Mouse (Mus musculus) heart, embryonic 16.5 days (tissue): Measurements from ENCODE around the gene Wwox. TPM values are rescaled to one million over a fixed set of nuclear protein-coding genes. Genes with fewer than 3 reads are reported as not detected.

Source experiments
- polyA plus RNA-seq: library from polyadenylated mRNA; unstranded; fragments of >200 nt; fragmentation: Nextera tagmentation; extraction: Ambion mirVana; gene quantifications from 2 replicates; pipeline ENCODE4 v1.2.1, GENCODE M21; 2015

Gene Wwox
- polyA plus RNA-seq, 1 experiment from 2014 or later: 12.8 TPM

Other genes with a start within 250 kb of the Wwox start
- gene Vat1l, start 234.0 kb upstream of the Wwox start, polyA plus RNA-seq: 0.40 and 0.41 TPM in 2 replicates
- not detected in 2 replicates for gene Clec3a, start 21.6 kb upstream of the Wwox start, polyA plus RNA-seq